9 mouse cellular contexts compared by ENCODE assay signal in the genomic region with DNA sequence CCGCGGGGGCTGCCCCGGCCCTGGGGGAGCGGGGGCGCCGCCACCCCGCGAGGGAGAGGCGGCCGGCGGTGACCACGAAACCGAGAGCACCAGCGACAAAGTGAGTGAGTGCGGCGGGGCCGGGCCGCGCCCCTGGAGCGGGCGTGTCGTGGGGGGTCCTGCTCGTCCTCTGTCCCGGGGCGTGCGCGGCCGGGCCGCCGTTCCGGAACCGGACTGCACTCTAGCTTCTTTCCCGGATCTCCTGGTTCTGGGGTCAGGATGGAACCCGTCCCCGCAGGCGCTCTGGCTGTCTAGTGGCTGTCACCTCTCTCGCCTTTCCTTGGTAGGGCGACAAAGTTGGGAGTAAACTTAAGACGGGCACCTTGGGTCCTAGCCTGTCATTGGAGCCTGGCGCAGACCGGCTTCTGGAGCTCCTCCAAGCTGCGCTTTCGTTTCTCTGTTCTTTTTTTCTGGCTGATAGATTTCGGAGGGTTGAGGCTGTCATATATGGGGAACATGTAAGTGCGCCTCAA. TPM values are rescaled to one million over a fixed set of nuclear protein-coding genes. Genes with fewer than 3 reads are reported as not detected.
DNase-seq lines count a peak whose midpoint lies in the region; ATAC-seq and TF ChIP-seq lines count a peak whose summit lies in the region.
"Had no signal": no experiment of that assay in that cellular context is flagged by ENCODE, and none has a peak within 500 bp of the region (broad histone marks: within the 10 kb centered on the region; RNA-seq: fewer than 3 reads in every experiment).

No protein-coding gene starts in this region.

- peak overlapping the region; percentile 100 for H3K4me2 ChIP-seq in lung, embryonic 16.5 days (ENCODE audit: low read depth, low read length)
- peak overlapping the region; percentile 100 for H3K4me2 ChIP-seq in stomach, embryonic 14.5 days (replicated peaks; ENCODE audit: low read depth, low read length)

- H3K27ac ChIP-seq in kidney, adult 2 months (ENCODE audit: insufficient read depth, low read depth, low read length), result peak overlapping the region; percentile 20; the same call in 1 of the 2 replicates
- peak overlapping the region; percentile 36; the same call in 1 of the 2 replicates for H3K27ac ChIP-seq in lung, embryonic 16.5 days (ENCODE audit: low read length)
- H3K27ac ChIP-seq in stomach, embryonic 14.5 days (ENCODE audit: low read length), result no peak overlapping the region

- no peaks in the 10 kb centered on the region for H3K36me3 ChIP-seq in kidney, adult 2 months (ENCODE audit: control insufficient read depth, insufficient read depth, low read length)
- H3K36me3 ChIP-seq in lung, embryonic 16.5 days (ENCODE audit: control insufficient read depth, insufficient read depth, low read length), result no peaks in the 10 kb centered on the region
- no peaks in the 10 kb centered on the region for H3K36me3 ChIP-seq in stomach, embryonic 14.5 days (ENCODE audit: control insufficient read depth, insufficient read depth, low read length)

- peak; percentile 3 for ATAC-seq in lung, embryonic 16.5 days (ENCODE audit: low read depth)
- no peak for ATAC-seq in stomach, embryonic 14.5 days (ENCODE audit: insufficient number of reproducible peaks, insufficient read depth, low FRiP score, low read depth)

- H3K9ac ChIP-seq in lung, embryonic 16.5 days (ENCODE audit: low read length), result peak overlapping the region; percentile 76
- H3K9ac ChIP-seq in stomach, embryonic 14.5 days (replicated peaks; ENCODE audit: low read depth, low read length), result peak overlapping the region; percentile 43; the same call in 1 of the 2 replicates

- 1% methylated on average over 44 of the region's 45 CpGs for WGBS in kidney, adult 2 months
- 1% methylated on average over 34 of the region's 45 CpGs for WGBS in lung, embryonic 16.5 days
- 2% methylated on average over 35 of the region's 45 CpGs for WGBS in stomach, embryonic 14.5 days

- DNase-seq in ovary, postnatal 10 days (ENCODE audit: low spot score), result peak; percentile 11
- no peak for DNase-seq in ovary, postnatal 36 days (ENCODE audit: low spot score)
- peak; percentile 41 for DNase-seq in embryo, embryonic 10.5 days (ENCODE audit: low spot score)
- DNase-seq in heart, adult 8-10 months (ENCODE audit: low spot score), result peak; percentile 42
- DNase-seq in kidney, adult 2 months, result peak; percentile 57
- no peak for DNase-seq in thymus, postnatal 4 days

- H3K4me1 ChIP-seq in kidney, adult 2 months (ENCODE audit: control insufficient read depth, insufficient read depth, low read length), result 0 out of 2 replicates have a peak, but pooled peaks cover 8% of the 10 kb centered on the region
- peaks cover 12% of the 10 kb centered on the region; the same call in 1 of the 2 replicates for H3K4me1 ChIP-seq in lung, embryonic 16.5 days (replicated peaks; ENCODE audit: control insufficient read depth, insufficient read depth, low read length)
- H3K4me1 ChIP-seq in stomach, embryonic 14.5 days (ENCODE audit: control insufficient read depth, insufficient read depth, low read length), result no peaks in the 10 kb centered on the region

- H3K9me3 ChIP-seq in lung, embryonic 16.5 days (ENCODE audit: control insufficient read depth, low read length), result no peaks in the 10 kb centered on the region
- H3K9me3 ChIP-seq in stomach, embryonic 14.5 days (ENCODE audit: control insufficient read depth, low read depth, low read length), result no peaks in the 10 kb centered on the region

- TF ChIP-seq CTCF in kidney, adult 2 months (conservative IDR thresholded peaks at IDR 0.05; ENCODE audit: insufficient read depth, insufficient read length, low read depth, low read length), result no peak

- peak overlapping the region; percentile 51 for H3K4me3 ChIP-seq in kidney, adult 2 months (ENCODE audit: insufficient read depth, low read depth, low read length)
- H3K4me3 ChIP-seq in lung, embryonic 16.5 days (ENCODE audit: low read length), result peak overlapping the region; percentile 75
- H3K4me3 ChIP-seq in stomach, embryonic 14.5 days (ENCODE audit: low read depth, low read length), result peak overlapping the region; percentile 61

- H3K27me3 ChIP-seq in kidney, adult 2 months (replicated peaks; ENCODE audit: control insufficient read depth, insufficient read depth, low read length), result no peaks in the 10 kb centered on the region
- peaks cover 49% of the 10 kb centered on the region for H3K27me3 ChIP-seq in lung, embryonic 16.5 days (ENCODE audit: control insufficient read depth, insufficient read depth, low read depth, low read length)
- H3K27me3 ChIP-seq in stomach, embryonic 14.5 days (ENCODE audit: control insufficient read depth, insufficient read depth, low read length), result peaks cover 16% of the 10 kb centered on the region

- no peak for TF ChIP-seq POLR2A in kidney, adult 2 months (IDR thresholded peaks at IDR 0.05; ENCODE audit: low read depth, low read length)

RNA-seq across cellular contexts. Expression of a gene that starts 0.5 kb away (rescaled TPM):
- 10 to 100 TPM; 26.9 to 45.0 (median 34.1) TPM for total RNA-seq in heart, adult 8-10 months (2022)
- polyA plus RNA-seq in kidney, adult 2 months (2012; rRNA removed), result 35.5 and 37.3 TPM in 2 replicates
- polyA plus RNA-seq in lung, embryonic 16.5 days (2015; fragmentation: Nextera tagmentation; extraction: Ambion mirVana), result 7.3 and 11.4 TPM in 2 replicates
- polyA plus RNA-seq in stomach, embryonic 14.5 days (2014; fragmentation: Nextera tagmentation; extraction: Ambion mirVana), result 5.0 TPM in 2 replicates
- total RNA-seq: MEL had no signal

Comparison
In these comparisons a context has a peak if more than half of its experiments do, and no peak if none do; other contexts are left out.
1. DNase-seq: peak in ovary, postnatal 10 days (single experiment), embryo, embryonic 10.5 days (single experiment), heart, adult 8-10 months (single experiment) and kidney, adult 2 months (single experiment); none in ovary, postnatal 36 days (single experiment) and thymus, postnatal 4 days (single experiment).
2. Peak in every context shown above with its lines, with median percentiles within 50 percentile points of each other: H3K4me3 ChIP-seq.